Mouse (Mus musculus) B cell, adult 62 days (primary cell): ENCODE data around the gene Timm8a2. TPM values are rescaled to one million over a fixed set of nuclear protein-coding genes. Genes with fewer than 3 reads are reported as not detected.

Experiments used
- total RNA-seq: library from RNA; stranded (reverse); gene quantifications from 4 replicates; pipeline ENCODE4 v1.2.4, GENCODE M21; 2023

Timm8a2 gene
- 1.1 to 2.2 TPM (median 1.5 TPM) in 4 replicates for total RNA-seq

DNA sequence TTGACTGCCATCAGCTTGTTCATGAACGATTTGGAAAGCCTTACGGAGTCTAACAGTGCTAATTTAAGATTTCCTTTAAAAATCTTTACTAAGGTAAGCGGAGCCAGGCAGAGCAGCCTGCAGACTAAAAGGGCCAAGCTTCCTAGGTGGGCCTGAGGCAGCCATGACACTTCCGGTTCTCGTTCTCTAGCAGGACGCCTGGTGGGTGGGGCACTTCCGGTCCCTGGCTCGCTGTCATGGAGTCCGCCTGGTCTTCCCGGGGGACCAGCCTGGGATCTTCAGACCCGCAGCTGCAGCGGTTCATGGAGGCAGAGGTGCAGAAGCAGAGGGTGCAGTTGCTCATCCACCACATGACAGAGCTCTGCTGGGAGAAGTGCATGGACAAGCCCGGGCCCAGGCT lies at the start of gene Timm8a2:
Timm8a2 (plus strand) TSS at position 224 of the 400 bp plus-strand sequence.

Other genes with a start within 250 kb of the Timm8a2 start
- 21.5 to 24.3 TPM (median 22.8 TPM) in 4 replicates for gene Dock9, start 236.8 kb upstream of the Timm8a2 start, total RNA-seq
- gene Ubac2, start 156.1 kb upstream of the Timm8a2 start, total RNA-seq: 50.6 to 62.7 TPM (median 55.2 TPM) in 4 replicates
- gene Gpr18, start 118.9 kb upstream of the Timm8a2 start, total RNA-seq: 116 to 133 TPM (median 124 TPM) in 4 replicates
- gene Gpr183, start 69.5 kb upstream of the Timm8a2 start, total RNA-seq: 269 to 293 TPM (median 270 TPM) in 4 replicates
- gene Tm9sf2, start 72.4 kb downstream of the Timm8a2 start, total RNA-seq: 85.9 to 92.2 TPM (median 91.0 TPM) in 4 replicates
- 3.9 to 5.9 TPM (median 5.0 TPM) in 4 replicates for gene Clybl, start 147.0 kb downstream of the Timm8a2 start, total RNA-seq